Mouse (Mus musculus): Measurements from ENCODE around the gene Kif1b.
A peak's percentile ranks its signal among the peaks of the same experiment; 100 is the strongest.
"Not testable (repeated sequence)": the region's sequence is repeated elsewhere in the genome, so short reads cannot be mapped to it uniquely, and the experiment has no call there.

The Kif1b gene

DNA sequence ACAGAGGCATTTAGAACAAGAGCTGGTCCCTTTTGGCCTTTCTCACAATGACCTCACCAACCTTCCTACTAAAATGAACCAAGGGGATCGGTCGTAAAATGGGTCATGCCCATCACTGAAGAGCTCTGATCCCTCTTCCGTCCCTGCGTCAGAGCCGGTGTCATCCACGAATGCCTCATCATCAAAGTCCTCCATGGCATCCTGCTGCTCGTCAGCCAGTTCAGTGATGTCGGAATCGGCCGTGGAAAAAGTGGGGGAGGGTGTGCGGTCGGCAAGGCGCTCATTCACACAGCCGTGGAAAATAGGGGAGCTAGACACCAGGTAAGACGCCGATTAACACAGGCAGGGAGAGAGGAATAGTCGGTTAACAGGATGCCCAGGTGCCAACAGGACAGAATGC is 87.0 kb downstream of the Kif1b start:
- no peak for DNase-seq (ENCODE audit: low spot score in 2 of 2)

GRCm38 (mm10) chr4:149220042-149220473 is 87.4 kb downstream of the Kif1b start:
- no peak for DNase-seq (ENCODE audit: low spot score in 2 of 2)

DNA sequence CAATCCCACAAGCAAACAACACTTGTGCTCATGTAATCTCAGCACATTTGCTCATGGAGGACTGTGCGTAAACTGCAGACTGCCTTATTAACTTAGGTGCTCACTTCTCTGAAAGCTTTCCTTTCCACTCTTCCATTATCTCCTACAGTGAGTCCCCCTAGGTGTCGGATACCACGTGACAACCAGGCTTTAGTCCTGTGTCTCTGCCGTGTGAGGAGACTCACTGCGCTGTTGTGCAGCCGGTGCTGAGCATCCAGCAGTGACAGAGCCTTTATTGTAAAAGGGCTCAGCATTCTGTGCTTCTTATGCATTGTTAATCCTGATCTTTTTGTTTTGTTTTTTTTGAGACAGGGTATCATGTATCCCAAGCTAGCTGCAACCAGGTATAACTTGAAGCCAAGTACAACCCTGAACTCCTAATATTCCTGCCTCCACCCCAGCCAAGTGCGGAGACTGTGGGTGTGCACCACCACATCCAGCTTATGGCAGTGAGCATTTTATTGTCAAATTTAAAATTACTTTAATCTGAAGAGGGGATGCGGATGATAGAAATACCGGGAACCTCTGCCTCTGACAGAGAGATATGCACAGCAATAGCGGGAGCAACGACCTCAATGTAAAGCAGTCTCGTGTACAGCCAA is 88.0 kb downstream of the Kif1b start:
- DNase-seq (ENCODE audit: low spot score in 2 of 2) = no peak

GRCm38 (mm10) chr4:149218476-149218875 is 89.0 kb downstream of the Kif1b start:
- no peak for DNase-seq (ENCODE audit: low spot score in 2 of 2)

DNA sequence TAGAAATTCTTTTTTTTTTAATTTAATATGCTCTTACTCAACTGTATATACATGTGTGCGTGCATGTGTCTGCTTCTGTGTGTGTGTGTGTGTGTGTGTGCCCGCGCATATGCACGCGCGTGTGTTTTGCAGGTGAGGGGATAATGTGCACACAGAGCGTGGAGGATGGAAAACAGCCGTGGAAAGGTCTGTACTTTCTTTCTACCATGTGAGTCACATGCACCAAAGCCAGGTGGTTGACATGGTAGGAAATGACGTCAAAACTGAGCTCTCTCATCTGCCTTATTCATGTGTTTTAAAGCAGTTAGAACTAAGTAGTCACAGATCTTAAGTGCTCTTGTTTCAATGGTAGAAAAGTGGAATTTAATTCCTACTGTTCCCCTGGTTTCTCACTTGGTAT is 91.5 kb downstream of the Kif1b start:
- DNase-seq (ENCODE audit: low spot score in 2 of 2) = no peak

DNA sequence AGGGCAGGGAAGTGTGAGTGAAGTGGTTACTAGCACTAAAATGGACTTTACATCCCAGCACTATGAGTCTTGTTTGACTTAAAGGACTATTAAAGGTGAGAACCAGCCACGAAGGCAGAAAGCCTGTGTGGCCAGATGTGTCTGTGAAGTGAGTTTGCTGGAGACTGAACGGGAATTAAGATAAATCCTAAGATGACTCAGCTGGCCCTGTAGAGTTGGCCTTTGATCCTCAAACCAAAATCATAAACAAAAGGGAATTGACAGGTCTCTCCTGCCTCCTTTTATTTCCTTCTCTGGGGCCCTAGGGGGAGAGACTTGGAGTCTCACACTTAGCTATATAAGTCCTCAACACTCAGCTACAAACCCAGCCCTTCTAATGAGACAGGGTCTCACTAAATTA is 92.1 kb downstream of the Kif1b start:
- DNase-seq (ENCODE audit: low spot score in 2 of 2) = no peak

DNA sequence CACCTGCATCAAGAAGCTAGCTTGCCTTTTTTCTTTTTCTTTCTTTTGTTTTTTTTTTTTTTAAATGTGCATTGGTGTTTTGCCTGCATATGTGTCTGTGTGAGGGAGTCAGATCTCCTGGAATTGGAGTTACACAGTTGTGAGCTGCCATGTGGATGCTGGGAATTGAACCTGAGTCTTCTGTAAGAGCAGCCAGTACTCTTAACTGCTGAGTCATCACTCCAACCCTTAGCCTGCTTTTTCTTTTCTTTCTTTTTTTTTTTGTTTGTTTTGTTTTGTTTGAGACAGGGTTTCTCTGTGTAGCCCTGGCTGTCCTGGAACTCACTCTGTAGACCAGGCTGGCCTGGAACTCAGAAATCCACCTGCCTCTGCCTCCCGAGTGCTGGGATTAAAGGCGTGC is 93.0 kb downstream of the Kif1b start:
- not testable (repeated sequence) for DNase-seq (ENCODE audit: low spot score in 2 of 2)

DNA sequence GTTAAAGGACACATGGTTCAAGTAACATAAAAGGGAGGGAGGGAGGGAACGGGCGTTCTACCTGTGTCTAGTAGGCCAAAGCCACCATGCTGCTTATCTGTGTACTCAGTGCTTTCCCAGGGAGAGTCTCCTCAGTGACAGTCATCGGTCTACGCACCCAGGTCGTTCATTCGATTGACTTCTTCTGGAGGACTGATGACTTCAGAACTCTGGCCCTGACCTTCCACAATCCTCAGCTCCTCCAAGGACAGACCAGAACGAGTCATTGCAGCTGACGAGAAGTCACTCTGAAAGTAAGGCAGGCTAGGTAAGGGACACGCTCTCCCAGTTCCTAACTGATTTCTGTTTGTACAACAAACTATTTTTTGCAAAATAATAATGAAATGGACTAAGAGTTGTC is 94.0 kb downstream of the Kif1b start:
- no peak for DNase-seq (ENCODE audit: low spot score in 2 of 2)

DNA sequence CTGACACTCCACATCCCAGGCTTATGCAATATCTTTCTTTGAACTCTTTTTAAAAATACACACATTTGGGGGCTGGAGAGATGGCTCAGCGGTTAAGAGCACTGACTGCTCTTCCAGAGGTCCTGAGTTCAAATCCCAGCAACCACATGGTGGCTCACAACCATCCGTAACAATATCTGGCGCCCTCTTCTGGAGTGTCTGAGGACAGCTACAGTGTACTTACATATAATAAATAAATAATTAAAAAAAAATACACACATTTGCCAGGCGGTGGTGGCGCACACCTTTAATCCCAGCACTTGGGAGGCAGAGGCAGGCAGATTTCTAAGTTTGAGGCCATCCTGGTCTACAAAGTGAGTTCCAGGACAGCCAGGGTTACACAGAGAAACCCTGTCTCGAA is 96.1 kb downstream of the Kif1b start:
- DNase-seq (ENCODE audit: low spot score in 2 of 2) = not testable (repeated sequence)

- DNase-seq (ENCODE audit: low spot score in 2 of 2) = no peak
These were observed 105.0 kb downstream of the Kif1b start for GRCm38 (mm10) chr4:149202467-149202866.

DNA sequence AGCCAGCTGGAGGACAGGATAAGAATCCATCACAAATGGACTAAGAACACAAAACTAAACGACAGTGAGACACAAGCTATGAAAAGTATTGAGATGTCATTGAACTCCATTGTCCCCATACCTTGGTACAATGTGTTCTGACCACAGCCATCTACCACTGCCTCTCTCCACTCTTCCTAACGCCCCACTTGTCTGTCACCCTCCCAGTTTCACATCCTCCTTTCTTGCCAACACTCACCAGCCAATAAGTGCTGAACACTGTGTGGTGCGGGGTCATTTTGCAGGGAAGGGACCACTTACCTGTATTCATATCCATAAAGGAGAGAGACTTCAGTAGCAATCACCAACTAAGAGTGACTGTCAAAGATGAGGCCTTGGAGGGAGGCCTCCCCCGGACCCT is 106.4 kb downstream of the Kif1b start:
- DNase-seq (ENCODE audit: low spot score in 2 of 2) = no peak

GRCm38 (mm10) chr4:149197180-149197579 is 110.3 kb downstream of the Kif1b start:
- DNase-seq (ENCODE audit: low spot score in 2 of 2) = no peak

GRCm38 (mm10) chr4:149191103-149191502 is 116.4 kb downstream of the Kif1b start:
- no peak for DNase-seq (ENCODE audit: low spot score in 2 of 2)

DNA sequence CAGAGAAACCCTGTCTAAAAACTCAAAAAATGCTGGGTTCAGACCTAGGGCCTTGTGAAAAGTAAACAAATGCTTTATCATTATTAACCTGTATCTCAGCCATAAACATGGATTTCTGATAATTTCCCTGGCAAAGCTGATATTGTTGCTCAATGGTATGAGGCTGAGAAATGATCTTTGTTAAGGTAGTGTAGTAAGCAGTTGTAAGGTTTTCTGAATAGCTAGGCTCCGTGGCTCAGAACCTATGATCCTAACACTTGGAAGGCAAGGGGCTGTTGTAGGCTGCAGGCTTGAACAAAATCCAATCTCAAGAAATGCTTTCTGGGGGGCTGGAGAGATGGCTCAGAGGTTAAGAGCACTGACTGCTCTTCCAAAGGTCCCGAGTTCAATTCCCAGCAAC is 118.9 kb downstream of the Kif1b start:
- DNase-seq (ENCODE audit: low spot score in 2 of 2) = no peak

GRCm38 (mm10) chr4:149182755-149183154 is 124.7 kb downstream of the Kif1b start:
- DNase-seq (ENCODE audit: low spot score in 2 of 2) = no peak

DNA sequence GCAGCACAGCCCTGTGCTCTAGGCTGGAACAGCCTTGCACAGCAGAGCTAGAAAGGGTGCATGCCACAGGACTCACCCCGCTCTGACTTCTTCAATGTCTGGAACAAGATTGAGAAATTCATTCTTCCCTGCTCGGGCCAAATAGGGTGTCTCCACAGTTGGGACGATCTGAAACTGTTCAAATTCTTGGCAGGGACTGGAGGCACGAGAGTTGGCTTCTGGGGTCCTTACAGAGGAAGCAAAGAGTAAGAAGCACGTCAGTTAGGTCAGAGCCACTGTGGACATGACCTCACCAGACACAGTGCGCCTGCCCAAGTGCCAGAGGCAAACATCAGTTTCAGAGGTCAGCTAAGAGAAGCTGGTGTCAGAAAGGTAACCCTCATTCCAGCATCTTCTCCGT is 125.3 kb downstream of the Kif1b start:
- peak in 1 of 2 experiments; percentile 55 for DNase-seq (ENCODE audit: low spot score in 2 of 2)

DNA sequence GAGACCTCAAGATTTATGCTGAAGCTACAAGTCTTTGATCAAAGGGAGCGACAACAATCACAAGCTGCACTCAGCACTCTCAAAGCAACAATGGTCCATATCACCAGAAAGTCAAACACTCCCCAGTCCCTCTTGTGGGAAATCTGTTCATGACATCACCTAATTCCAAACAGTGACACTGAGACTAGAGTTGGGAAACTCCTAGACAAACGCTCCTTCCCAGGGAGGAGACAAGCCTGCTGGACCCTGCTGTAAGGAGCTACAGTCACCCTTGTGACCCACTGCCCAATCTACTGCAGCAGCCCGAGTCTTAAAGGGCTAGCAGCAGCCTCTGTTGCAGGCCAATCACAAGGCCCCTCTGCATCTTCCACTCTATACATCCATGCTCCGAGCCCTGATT is 127.9 kb downstream of the Kif1b start:
- no peak for DNase-seq (ENCODE audit: low spot score in 2 of 2)

DNA sequence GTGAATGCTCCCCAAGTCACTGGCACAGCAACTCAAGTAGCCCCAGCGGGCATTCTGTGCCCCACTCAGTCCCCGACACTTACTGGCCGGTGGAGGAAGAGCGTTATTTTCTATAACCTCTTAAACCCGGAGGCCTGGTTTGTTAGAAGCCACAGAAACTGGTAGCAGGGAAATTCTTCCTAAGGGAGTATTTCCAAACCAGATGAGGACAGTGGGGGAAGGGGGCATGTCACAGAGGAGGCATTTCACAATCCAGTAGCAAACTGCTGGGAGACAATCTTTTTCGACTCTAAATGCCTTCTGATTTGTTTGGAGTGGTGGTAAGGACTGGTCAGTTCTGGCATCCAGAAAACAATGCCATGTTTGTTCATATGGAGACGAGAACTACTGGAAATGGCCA is 128.3 kb downstream of the Kif1b start:
- no peak for DNase-seq (ENCODE audit: low spot score in 2 of 2)

GRCm38 (mm10) chr4:149178328-149178727 is 129.2 kb downstream of the Kif1b start:
- no peak for DNase-seq (ENCODE audit: low spot score in 2 of 2)

DNA sequence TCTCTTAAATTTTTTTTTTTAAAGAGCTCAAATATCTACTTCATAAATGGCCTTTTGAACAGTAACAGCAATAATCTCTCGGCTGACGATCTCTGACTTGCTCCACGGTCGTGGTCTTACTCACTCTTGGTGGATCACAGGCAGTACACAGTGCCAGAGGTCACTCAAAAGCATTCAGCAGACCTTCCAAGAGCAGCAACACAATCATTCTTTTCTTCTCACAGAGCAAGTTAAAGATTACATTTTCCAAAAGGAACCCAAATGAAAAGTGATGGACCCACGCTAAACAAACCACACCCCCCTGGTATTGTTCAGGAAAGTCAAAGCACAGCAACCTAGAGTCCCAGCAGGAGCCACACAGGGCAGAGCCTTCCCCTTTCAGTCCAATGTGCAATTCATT is 130.4 kb downstream of the Kif1b start:
- no peak for DNase-seq (ENCODE audit: low spot score in 2 of 2)

DNA sequence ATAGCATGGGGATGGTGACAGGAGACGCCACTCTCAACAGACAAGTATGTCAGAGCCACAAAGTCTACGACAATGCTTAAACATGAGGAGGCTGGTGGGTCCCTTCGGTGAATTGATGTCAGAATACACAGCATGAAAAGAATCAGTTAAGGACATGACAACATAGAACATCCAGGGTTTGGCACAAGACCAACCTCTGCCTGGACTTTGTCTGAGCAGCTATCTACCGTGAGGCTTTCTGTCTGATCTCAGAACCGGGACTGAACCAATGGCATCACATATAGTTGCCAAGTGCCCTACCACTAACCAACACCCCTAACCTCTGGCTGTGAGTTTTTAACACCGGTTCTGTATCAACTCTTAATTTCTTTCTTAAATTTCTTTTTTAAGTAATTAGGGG is 130.8 kb downstream of the Kif1b start:
- DNase-seq (ENCODE audit: low spot score in 2 of 2) = no peak

- DNase-seq (ENCODE audit: low spot score in 2 of 2) = no peak
These were observed 133.8 kb downstream of the Kif1b start for GRCm38 (mm10) chr4:149173661-149174060.

DNA sequence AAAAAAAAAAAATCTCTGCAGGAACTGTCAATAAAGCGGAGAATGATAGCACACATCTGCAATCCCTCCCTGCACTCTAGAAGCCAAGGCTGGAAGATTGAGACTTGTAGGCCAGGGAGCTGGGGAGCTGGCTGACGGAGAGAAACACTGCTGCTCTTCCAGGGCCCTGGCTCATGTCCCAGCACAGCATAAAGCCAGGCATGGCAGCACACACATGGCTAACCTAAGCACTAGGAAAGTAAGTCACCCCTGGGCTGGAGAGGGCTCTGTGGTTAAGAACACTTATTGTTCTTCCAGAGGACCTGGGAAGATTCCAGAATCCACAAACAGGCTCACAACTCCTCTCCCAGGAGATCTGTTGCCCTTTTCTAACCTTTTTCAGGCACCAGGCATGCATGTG is 134.8 kb downstream of the Kif1b start:
- peak in 1 of 2 experiments; percentile 42 for DNase-seq (ENCODE audit: low spot score in 2 of 2)

GRCm38 (mm10) chr4:149172083-149172482 is 135.4 kb downstream of the Kif1b start:
- peak in 1 of 2 experiments; percentile 67 for DNase-seq (ENCODE audit: low spot score in 2 of 2)

Measured in urinary bladder, postnatal 36 days (tissue).